Mouse (Mus musculus): ENCODE data around the gene Ttc7b. TPM values are rescaled to one million over a fixed set of nuclear protein-coding genes. Genes with fewer than 3 reads are reported as not detected.

Gene Ttc7b
- polyA plus RNA-seq, 1 experiment from 2014 or later = 10.8 TPM

DNA sequence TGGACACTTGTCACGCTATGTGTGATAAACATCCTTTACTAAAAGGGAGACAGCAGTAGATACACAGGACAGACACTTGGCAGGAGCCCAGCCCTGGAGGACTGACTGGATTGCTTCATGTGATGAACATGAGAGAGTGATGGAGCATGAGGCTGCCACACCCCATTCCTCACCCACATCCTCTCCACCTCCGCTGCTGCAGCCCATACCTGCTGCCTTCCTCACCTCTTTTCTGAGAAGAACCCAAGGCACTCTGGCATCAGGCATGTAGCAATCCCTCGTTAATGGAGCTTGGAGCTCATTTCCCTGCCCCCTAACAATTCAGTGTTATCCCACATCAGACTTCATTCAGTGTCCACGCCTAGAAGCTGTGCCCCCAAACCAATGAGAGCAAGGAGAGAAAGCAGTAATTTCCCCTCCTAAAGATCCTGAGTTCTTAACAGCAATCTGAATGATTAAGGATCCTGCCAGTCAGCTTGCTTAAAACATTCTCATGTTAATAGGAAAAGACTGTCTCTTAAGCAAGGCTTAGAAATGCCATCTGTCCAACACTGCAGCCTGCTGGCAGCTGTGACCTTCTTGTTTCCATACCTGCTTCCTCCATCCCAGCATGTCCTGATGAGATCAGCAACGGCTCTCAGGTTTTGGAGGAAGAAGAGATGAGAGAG, 183.1 kb downstream of the Ttc7b start:
- Histone ChIP-seq H3K4me2 (no peak overlapping the region), H3K36me3 (no peaks in the 10 kb centered on the region), H3K9ac (no peak overlapping the region), H3K4me3 (no peak overlapping the region), H3K9me3 (no peaks in the 10 kb centered on the region), H3K27me3 (no peaks in the 10 kb centered on the region), H3K4me1 (replicated peaks) (peaks cover 16% of the 10 kb centered on the region), H3K27ac (replicated peaks) (peak overlapping the region; percentile 58)
- peak; percentile 73 for ATAC-seq (ENCODE audit: low FRiP score, low read depth)
- WGBS = 45% methylated on average over 5 of the region's 5 CpGs

DNA sequence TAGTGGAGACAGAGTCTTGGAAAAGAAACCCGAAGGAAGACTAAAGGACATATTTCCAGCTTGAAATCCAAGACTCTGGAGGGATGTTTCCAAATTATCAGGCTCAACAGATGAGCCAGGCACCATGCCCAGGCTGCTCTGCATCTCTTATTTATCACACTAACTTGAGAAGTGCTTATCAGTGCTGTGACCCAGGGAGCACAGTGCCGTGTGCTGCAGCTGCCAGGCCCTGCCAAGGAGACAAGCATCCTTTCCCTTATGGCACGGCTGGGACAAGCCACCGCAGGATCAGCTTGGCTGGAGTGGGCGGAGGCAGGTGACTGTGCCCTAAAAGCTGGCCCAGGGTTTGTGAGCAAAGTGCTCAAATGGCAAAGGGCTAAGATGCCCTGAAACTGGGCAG, 184.4 kb downstream of the Ttc7b start:
- peaks cover 16% of the 10 kb centered on the region for H3K4me1 ChIP-seq (replicated peaks)
- no peak for ATAC-seq (ENCODE audit: low FRiP score, low read depth)
- 67% methylated on average over 5 of the region's 5 CpGs for WGBS

DNA sequence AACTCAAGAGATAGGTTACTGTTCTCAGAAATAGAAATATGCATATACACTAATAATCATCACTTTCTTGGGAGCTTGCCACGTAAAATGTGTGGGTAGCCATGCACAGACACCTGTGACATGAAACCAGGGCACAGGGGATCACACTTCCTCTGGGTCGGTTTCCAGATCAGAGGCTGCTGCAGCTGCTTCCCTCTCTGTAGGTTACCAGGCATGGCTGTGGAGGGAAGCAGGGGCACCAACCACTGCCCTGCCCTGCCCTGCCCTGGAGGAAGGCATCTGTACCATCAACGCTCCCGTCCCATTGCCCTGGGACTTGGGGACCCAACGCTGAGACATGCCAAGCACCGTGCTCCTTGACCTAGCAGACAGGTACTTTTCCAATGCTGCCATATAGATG, 188.8 kb downstream of the Ttc7b start:
- Histone ChIP-seq H3K4me2 (no peak overlapping the region), H3K27me3 (no peaks in the 10 kb centered on the region), H3K9me3 (no peaks in the 10 kb centered on the region), H3K4me3 (no peak overlapping the region), H3K4me1 (replicated peaks) (peaks cover 5% of the 10 kb centered on the region; the same call in 1 of the 2 replicates), H3K36me3 (no peaks in the 10 kb centered on the region), H3K27ac (replicated peaks) (no peak overlapping the region), H3K9ac (no peak overlapping the region)
- 92% methylated on average over 6 of the region's 6 CpGs for WGBS
- no peak for ATAC-seq (ENCODE audit: low FRiP score, low read depth)

More for the DNA sequence above, 184.4 kb downstream of the Ttc7b start:
- H3K27me3 ChIP-seq = no peaks in the 10 kb centered on the region
- H3K27ac ChIP-seq (replicated peaks) = no peak overlapping the region
- H3K9me3 ChIP-seq = no peaks in the 10 kb centered on the region
- H3K9ac ChIP-seq = no peak overlapping the region
- no peaks in the 10 kb centered on the region for H3K36me3 ChIP-seq
- no peak overlapping the region for H3K4me3 ChIP-seq
- H3K4me2 ChIP-seq = no peak overlapping the region

GRCm38 (mm10) chr12:100330234-100330633, 190.4 kb downstream of the Ttc7b start:
- WGBS = 80% methylated on average over 8 of the region's 8 CpGs
- no peak overlapping the region for H3K27ac ChIP-seq (replicated peaks)
- H3K4me2 ChIP-seq = no peak overlapping the region
- no peak for ATAC-seq (ENCODE audit: low FRiP score, low read depth)
- H3K9ac ChIP-seq = no peak overlapping the region
- no peak overlapping the region for H3K4me3 ChIP-seq
- no peaks in the 10 kb centered on the region for H3K4me1 ChIP-seq (replicated peaks)
- no peaks in the 10 kb centered on the region for H3K9me3 ChIP-seq
- no peaks in the 10 kb centered on the region for H3K36me3 ChIP-seq
- no peaks in the 10 kb centered on the region for H3K27me3 ChIP-seq

GRCm38 (mm10) chr12:100328998-100329397, 191.6 kb downstream of the Ttc7b start:
- no peaks in the 10 kb centered on the region for H3K27me3 ChIP-seq
- no peaks in the 10 kb centered on the region for H3K4me1 ChIP-seq (replicated peaks)
- H3K27ac ChIP-seq (replicated peaks) = no peak overlapping the region
- ATAC-seq (ENCODE audit: low FRiP score, low read depth) = no peak
- no peak overlapping the region for H3K9ac ChIP-seq
- H3K9me3 ChIP-seq = no peaks in the 10 kb centered on the region
- H3K36me3 ChIP-seq = peaks cover 3% of the 10 kb centered on the region; the same call in 1 of the 2 replicates
- H3K4me3 ChIP-seq = no peak overlapping the region
- 81% methylated on average over 4 of the region's 4 CpGs for WGBS
- no peak overlapping the region for H3K4me2 ChIP-seq

- no peaks in the 10 kb centered on the region for H3K9me3 ChIP-seq
- H3K9ac ChIP-seq = no peak overlapping the region
- no peaks in the 10 kb centered on the region for H3K27me3 ChIP-seq
- H3K4me3 ChIP-seq = no peak overlapping the region
- no peak for ATAC-seq (ENCODE audit: low FRiP score, low read depth)
- no peak overlapping the region for H3K27ac ChIP-seq (replicated peaks)
- peaks cover 3% of the 10 kb centered on the region; the same call in 1 of the 2 replicates for H3K36me3 ChIP-seq
- H3K4me1 ChIP-seq (replicated peaks) = no peaks in the 10 kb centered on the region
- WGBS = 71% methylated on average over 9 of the region's 9 CpGs
- no peak overlapping the region for H3K4me2 ChIP-seq
Observed at GRCm38 (mm10) chr12:100328557-100328956, 192.1 kb downstream of the Ttc7b start.

- WGBS = 79% methylated on average over 2 of the region's 2 CpGs
- Histone ChIP-seq H3K9me3 (no peaks in the 10 kb centered on the region), H3K9ac (no peak overlapping the region), H3K36me3 (peaks cover 3% of the 10 kb centered on the region; the same call in 1 of the 2 replicates), H3K4me2 (no peak overlapping the region), H3K4me3 (no peak overlapping the region), H3K4me1 (replicated peaks) (peaks cover 7% of the 10 kb centered on the region; the same call in 1 of the 2 replicates), H3K27ac (replicated peaks) (no peak overlapping the region), H3K27me3 (no peaks in the 10 kb centered on the region)
- ATAC-seq (ENCODE audit: low FRiP score, low read depth) = 0 out of 2 replicates have a peak, but pooled peaks have one; percentile 16
Observed at GRCm38 (mm10) chr12:100326732-100327131, 193.9 kb downstream of the Ttc7b start.

- Histone ChIP-seq H3K9ac (no peak overlapping the region), H3K4me2 (no peak overlapping the region), H3K36me3 (peaks cover 3% of the 10 kb centered on the region; the same call in 1 of the 2 replicates), H3K4me1 (replicated peaks) (peaks cover 11% of the 10 kb centered on the region; the same call in 1 of the 2 replicates), H3K4me3 (no peak overlapping the region), H3K9me3 (no peaks in the 10 kb centered on the region), H3K27me3 (no peaks in the 10 kb centered on the region), H3K27ac (replicated peaks) (no peak overlapping the region)
- peak; percentile 68; the same call in 1 of the 2 replicates for ATAC-seq (ENCODE audit: low FRiP score, low read depth)
- 72% methylated on average over 4 of the region's 4 CpGs for WGBS
Observed at GRCm38 (mm10) chr12:100325618-100326017, 195.0 kb downstream of the Ttc7b start.

- Histone ChIP-seq H3K4me3 (no peak overlapping the region), H3K36me3 (peaks cover 3% of the 10 kb centered on the region; the same call in 1 of the 2 replicates), H3K4me2 (no peak overlapping the region), H3K9me3 (no peaks in the 10 kb centered on the region), H3K9ac (no peak overlapping the region), H3K27ac (replicated peaks) (no peak overlapping the region), H3K27me3 (no peaks in the 10 kb centered on the region), H3K4me1 (replicated peaks) (peaks cover 11% of the 10 kb centered on the region; the same call in 1 of the 2 replicates)
- no peak for ATAC-seq (ENCODE audit: low FRiP score, low read depth)
- 87% methylated on average over 8 of the region's 8 CpGs for WGBS
Observed at GRCm38 (mm10) chr12:100325212-100325611, 195.4 kb downstream of the Ttc7b start.

DNA sequence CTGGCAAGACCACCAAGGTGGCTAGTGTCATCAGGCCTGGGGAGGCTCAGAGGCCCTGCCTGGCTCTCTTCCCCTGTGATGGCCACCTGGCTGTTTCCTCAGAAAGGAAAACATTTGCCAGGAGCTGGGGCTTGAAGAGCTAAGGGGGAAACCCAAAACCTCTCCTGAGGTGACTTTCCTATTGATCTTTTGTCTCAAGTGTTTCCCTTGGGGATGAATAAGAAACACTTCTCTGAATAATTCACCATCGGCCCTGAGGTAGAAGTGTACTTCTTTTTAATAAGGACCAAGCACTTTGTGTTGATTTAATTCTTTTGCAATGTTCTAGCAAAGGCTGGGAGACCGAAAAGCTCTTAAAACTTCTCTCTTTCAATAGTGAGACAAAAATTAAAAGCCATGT, 197.0 kb downstream of the Ttc7b start:
- H3K27ac ChIP-seq (replicated peaks) = no peak overlapping the region
- 73% methylated on average over 2 of the region's 2 CpGs for WGBS
- no peaks in the 10 kb centered on the region for H3K27me3 ChIP-seq
- no peak for ATAC-seq (ENCODE audit: low FRiP score, low read depth)
- peaks cover 11% of the 10 kb centered on the region; the same call in 1 of the 2 replicates for H3K4me1 ChIP-seq (replicated peaks)
- H3K4me2 ChIP-seq = no peak overlapping the region
- H3K4me3 ChIP-seq = no peak overlapping the region
- H3K9me3 ChIP-seq = no peaks in the 10 kb centered on the region
- peaks cover 3% of the 10 kb centered on the region; the same call in 1 of the 2 replicates for H3K36me3 ChIP-seq
- no peak overlapping the region for H3K9ac ChIP-seq

- ATAC-seq (ENCODE audit: low FRiP score, low read depth) = no peak
Observed at GRCm38 (mm10) chr12:100322225-100322624, 198.4 kb downstream of the Ttc7b start.

GRCm38 (mm10) chr12:100321545-100321944, 199.1 kb downstream of the Ttc7b start:
- Histone ChIP-seq H3K4me3 (no peak overlapping the region), H3K9ac (no peak overlapping the region), H3K4me1 (replicated peaks) (peaks cover 23% of the 10 kb centered on the region), H3K36me3 (peaks cover 3% of the 10 kb centered on the region; the same call in 1 of the 2 replicates), H3K9me3 (no peaks in the 10 kb centered on the region), H3K27me3 (no peaks in the 10 kb centered on the region), H3K4me2 (no peak overlapping the region), H3K27ac (replicated peaks) (0 out of 2 replicates have a peak overlapping the region, but pooled peaks have one; percentile 22)
- no peak for ATAC-seq (ENCODE audit: low FRiP score, low read depth)
- WGBS = 54% methylated on average over 4 of the region's 4 CpGs

More at GRCm38 (mm10) chr12:100322225-100322624, 198.4 kb downstream of the Ttc7b start:
- Histone ChIP-seq H3K4me1 (replicated peaks) (peaks cover 20% of the 10 kb centered on the region; the same call in 1 of the 2 replicates), H3K27me3 (no peaks in the 10 kb centered on the region), H3K9ac (no peak overlapping the region), H3K9me3 (no peaks in the 10 kb centered on the region), H3K4me2 (no peak overlapping the region), H3K36me3 (peaks cover 3% of the 10 kb centered on the region; the same call in 1 of the 2 replicates), H3K4me3 (no peak overlapping the region), H3K27ac (replicated peaks) (no peak overlapping the region)
- 84% methylated on average over 2 of the region's 2 CpGs for WGBS
